Comparison of ENCODE assay signal across 7 mouse cellular contexts in the genomic region with DNA sequence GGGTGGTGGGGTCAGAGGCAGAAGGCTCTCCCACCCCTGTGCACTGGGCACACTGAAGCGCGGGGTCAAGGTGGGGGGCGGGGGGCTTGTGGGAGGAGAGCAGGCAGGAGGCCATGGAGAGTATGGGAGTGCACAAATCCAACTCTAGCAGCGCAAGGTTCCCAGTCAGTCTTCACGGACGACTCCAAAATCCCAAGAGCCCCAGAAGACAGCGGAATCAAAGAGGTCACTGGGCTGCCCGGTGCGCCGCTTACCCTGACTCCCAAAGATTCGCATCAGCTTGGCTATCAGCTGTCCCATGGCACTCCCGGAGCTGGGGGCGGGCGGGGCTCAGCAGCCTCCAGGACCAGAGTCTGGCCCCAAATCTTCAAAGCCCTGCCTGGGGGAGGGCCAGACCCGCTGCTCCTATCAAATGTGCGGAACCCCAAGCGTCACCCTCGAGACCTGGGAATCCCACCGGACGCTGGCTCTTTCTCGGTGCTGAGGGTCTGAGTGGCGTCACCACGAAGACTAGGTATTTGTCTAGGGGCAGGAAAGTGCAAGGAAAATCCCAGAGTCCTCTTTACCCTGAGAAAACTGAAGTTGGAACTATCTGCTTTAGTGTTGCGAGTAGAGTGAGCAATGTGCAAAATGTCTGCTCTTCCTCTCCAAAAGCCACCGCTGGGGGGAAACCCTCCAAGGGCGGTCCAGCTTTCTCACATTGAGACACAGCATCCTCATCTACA. TPM values are rescaled to one million over a fixed set of nuclear protein-coding genes. Genes with fewer than 3 reads are reported as not detected.
DNase-seq lines count a peak whose midpoint lies in the region; ATAC-seq and TF ChIP-seq lines count a peak whose summit lies in the region.

A gene (minus strand): TSS at position 618 of the 725 bp plus-strand sequence.

- H3K9ac ChIP-seq in forebrain, postnatal 0 days: peak within 1 kb of the TSS; percentile 48
- peak within 1 kb of the TSS; percentile 63 for H3K9ac ChIP-seq in lung, embryonic 16.5 days (ENCODE audit: low read length)

- peak; percentile 20; the same call in 1 of the 2 replicates for TF ChIP-seq POLR2A in olfactory bulb, adult 2 months (IDR thresholded peaks at IDR 0.05; ENCODE audit: insufficient read depth, low read depth, low read length)

- H3K27me3 ChIP-seq in forebrain, postnatal 0 days (ENCODE audit: insufficient read depth, low read length): no peaks in the 10 kb centered on the region
- H3K27me3 ChIP-seq in lung, embryonic 16.5 days (ENCODE audit: control insufficient read depth, insufficient read depth, low read depth, low read length): no peaks in the 10 kb centered on the region

- no peaks in the 10 kb centered on the region for H3K36me3 ChIP-seq in forebrain, postnatal 0 days (ENCODE audit: insufficient read depth)
- H3K36me3 ChIP-seq in lung, embryonic 16.5 days (ENCODE audit: control insufficient read depth, insufficient read depth, low read length): no peaks in the 10 kb centered on the region

- peak within 1 kb of the TSS; percentile 43 for H3K4me3 ChIP-seq in forebrain, postnatal 0 days (ENCODE audit: low read depth, low read length)
- H3K4me3 ChIP-seq in lung, embryonic 16.5 days (ENCODE audit: low read length): peak within 1 kb of the TSS; percentile 59
- peak within 1 kb of the TSS; percentile 60 for H3K4me3 ChIP-seq in olfactory bulb, adult 2 months (ENCODE audit: insufficient read depth, low read depth, low read length)

- ATAC-seq in forebrain, postnatal 0 days: peak; percentile 38
- ATAC-seq in lung, embryonic 16.5 days (ENCODE audit: low read depth): peak; percentile 68

- DNase-seq in CD8-positive naive resting alpha-beta T cell, adult 2 months (ENCODE audit: low read depth in 2 of 2, low spot score in 2 of 2): peak; percentile 63 to 80
- peak; percentile 88 for DNase-seq in R1 (ENCODE audit: low read depth, low spot score)
- DNase-seq in forebrain, postnatal 0 days: peak; percentile 56
- peak; percentile 95 for DNase-seq in induced T-regulatory cell, adult 2 months (ENCODE audit: low read depth)
- DNase-seq in cerebellum, adult 11-12 months: no peak

- H3K27ac ChIP-seq in forebrain, postnatal 0 days (ENCODE audit: low read depth, low read length): 0 out of 2 replicates have a peak within 1 kb of the TSS, but pooled peaks have one; percentile 21
- H3K27ac ChIP-seq in lung, embryonic 16.5 days (ENCODE audit: low read length): 0 out of 2 replicates have a peak within 1 kb of the TSS, but pooled peaks have one; percentile 10
- H3K27ac ChIP-seq in olfactory bulb, adult 2 months (ENCODE audit: insufficient read depth, low read depth, low read length): no peak within 1 kb of the TSS; the same call in 1 of the 2 replicates

- H3K4me1 ChIP-seq in forebrain, postnatal 0 days (ENCODE audit: insufficient read depth): peaks cover 12% of the 10 kb centered on the region; the same call in 1 of the 2 replicates
- peaks cover 8% of the 10 kb centered on the region for H3K4me1 ChIP-seq in lung, embryonic 16.5 days (replicated peaks; ENCODE audit: control insufficient read depth, insufficient read depth, low read length)
- H3K4me1 ChIP-seq in olfactory bulb, adult 2 months (ENCODE audit: control insufficient read depth, insufficient read depth, low read length): peaks cover 34% of the 10 kb centered on the region

- no peaks in the 10 kb centered on the region for H3K9me3 ChIP-seq in forebrain, postnatal 0 days (ENCODE audit: low read length)
- no peaks in the 10 kb centered on the region for H3K9me3 ChIP-seq in lung, embryonic 16.5 days (ENCODE audit: control insufficient read depth, low read length)

- 2% methylated on average over 25 of the region's 26 CpGs for WGBS in forebrain, postnatal 0 days
- under 1% methylated on average over 26 of the region's 26 CpGs for WGBS in lung, embryonic 16.5 days
- WGBS in olfactory bulb, adult 2 months: 1% methylated on average over 26 of the region's 26 CpGs

- peak; percentile 59 for TF ChIP-seq CTCF in forebrain, postnatal 0 days (IDR thresholded peaks at IDR 0.05; ENCODE audit: low read depth)
- no peak; the same call in 1 of the 2 replicates for TF ChIP-seq CTCF in olfactory bulb, adult 2 months (IDR thresholded peaks at IDR 0.05; ENCODE audit: insufficient read depth, low read depth, low read length)

- peak within 1 kb of the TSS; percentile 90 for H3K4me2 ChIP-seq in forebrain, postnatal 0 days (ENCODE audit: low read depth)
- peak within 1 kb of the TSS; percentile 89 for H3K4me2 ChIP-seq in lung, embryonic 16.5 days (ENCODE audit: low read depth, low read length)

RNA-seq across cellular contexts. Expression of the gene that starts here (rescaled TPM):
- total RNA-seq in forebrain, postnatal 0 days (2014; rRNA removed): 3.7 and 5.2 TPM in 2 replicates
- 3.0 and 4.2 TPM in 2 replicates for polyA plus RNA-seq in forebrain, postnatal 0 days (2015; fragmentation: Nextera tagmentation; extraction: Ambion mirVana)
- polyA plus RNA-seq in lung, embryonic 16.5 days (2015; fragmentation: Nextera tagmentation; extraction: Ambion mirVana): 6.2 and 8.0 TPM in 2 replicates
- 395 TPM in 1 of 2 replicates, not detected in the other for polyA plus RNA-seq in olfactory bulb, adult 2 months (2012; ENCODE audit: insufficient read depth, insufficient read length, low replicate concordance, missing spikeins)
